Mouse (Mus musculus): ENCODE measurements around the gene Rbms3. TPM values are rescaled to one million over a fixed set of nuclear protein-coding genes. Genes with fewer than 3 reads are reported as not detected.

Rbms3 gene
- polyA plus RNA-seq, 1 experiment from 2014 or later: 44.5 TPM

GRCm38 (mm10) chr9:117029953-117030352 lies 599.8 kb downstream of the Rbms3 start:
- no peak for ATAC-seq (replicated peaks; ENCODE audit: low FRiP score, low read depth)
- Histone ChIP-seq H3K27ac (0 out of 2 replicates have a peak overlapping the region, but pooled peaks have one; percentile 14), H3K4me1 (replicated peaks; ENCODE audit: insufficient read depth, low read length) (no peaks in the 10 kb centered on the region; the same call in none of the 2 replicates), H3K4me2 (ENCODE audit: low read length) (no peak overlapping the region), H3K4me3 (replicated peaks; ENCODE audit: low read depth, low read length) (no peak overlapping the region), H3K27me3 (ENCODE audit: insufficient read depth, low read length) (no peaks in the 10 kb centered on the region), H3K36me3 (ENCODE audit: insufficient read depth, low read length) (no peaks in the 10 kb centered on the region), H3K9ac (ENCODE audit: low read depth, low read length) (no peak overlapping the region), H3K9me3 (replicated peaks; ENCODE audit: low read length) (no peaks in the 10 kb centered on the region)
- 80% methylated on average over 1 of the region's 1 CpGs for WGBS
- peak; percentile 37; the same call in 1 of the 2 replicates for TF ChIP-seq CTCF (IDR thresholded peaks at IDR 0.05; ENCODE audit: low read depth)
- DNase-seq (ENCODE audit: low spot score): no peak

- Histone ChIP-seq H3K36me3 (ENCODE audit: insufficient read depth, low read length) (no peaks in the 10 kb centered on the region), H3K4me1 (replicated peaks; ENCODE audit: insufficient read depth, low read length) (no peaks in the 10 kb centered on the region; the same call in none of the 2 replicates), H3K4me3 (replicated peaks; ENCODE audit: low read depth, low read length) (no peak overlapping the region), H3K27ac (no peak overlapping the region), H3K9ac (ENCODE audit: low read depth, low read length) (no peak overlapping the region), H3K27me3 (ENCODE audit: insufficient read depth, low read length) (no peaks in the 10 kb centered on the region), H3K4me2 (ENCODE audit: low read length) (no peak overlapping the region), H3K9me3 (replicated peaks; ENCODE audit: low read length) (no peaks in the 10 kb centered on the region)
- no peak for DNase-seq (ENCODE audit: low spot score)
- no peak for TF ChIP-seq CTCF (IDR thresholded peaks at IDR 0.05; ENCODE audit: low read depth)
- no peak for ATAC-seq (replicated peaks; ENCODE audit: low FRiP score, low read depth)
- WGBS: 98% methylated on average over 4 of the region's 4 CpGs
Measured at GRCm38 (mm10) chr9:117028586-117028985, 601.1 kb downstream of the Rbms3 start.

GRCm38 (mm10) chr9:117022086-117022485 lies 607.6 kb downstream of the Rbms3 start:
- no peaks in the 10 kb centered on the region for H3K27me3 ChIP-seq (ENCODE audit: insufficient read depth, low read length)
- H3K27ac ChIP-seq: no peak overlapping the region
- H3K4me1 ChIP-seq (replicated peaks; ENCODE audit: insufficient read depth, low read length): peaks cover 14% of the 10 kb centered on the region
- ATAC-seq (replicated peaks; ENCODE audit: low FRiP score, low read depth) (no peak), DNase-seq (ENCODE audit: low spot score) (no peak)
- no peaks in the 10 kb centered on the region for H3K9me3 ChIP-seq (replicated peaks; ENCODE audit: low read length)
- no peak overlapping the region for H3K9ac ChIP-seq (ENCODE audit: low read depth, low read length)
- no peak overlapping the region for H3K4me3 ChIP-seq (replicated peaks; ENCODE audit: low read depth, low read length)
- no peaks in the 10 kb centered on the region for H3K36me3 ChIP-seq (ENCODE audit: insufficient read depth, low read length)
- no peak for TF ChIP-seq CTCF (IDR thresholded peaks at IDR 0.05; ENCODE audit: low read depth)
- H3K4me2 ChIP-seq (ENCODE audit: low read length): no peak overlapping the region
- 77% methylated on average over 6 of the region's 6 CpGs for WGBS

GRCm38 (mm10) chr9:117021506-117021905 lies 608.2 kb downstream of the Rbms3 start:
- no peak overlapping the region for H3K4me2 ChIP-seq (ENCODE audit: low read length)
- H3K4me3 ChIP-seq (replicated peaks; ENCODE audit: low read depth, low read length): no peak overlapping the region
- peaks cover 14% of the 10 kb centered on the region for H3K4me1 ChIP-seq (replicated peaks; ENCODE audit: insufficient read depth, low read length)
- DNase-seq (ENCODE audit: low spot score) (no peak), ATAC-seq (replicated peaks; ENCODE audit: low FRiP score, low read depth) (no peak)
- TF ChIP-seq CTCF (IDR thresholded peaks at IDR 0.05; ENCODE audit: low read depth): no peak
- no peak overlapping the region for H3K9ac ChIP-seq (ENCODE audit: low read depth, low read length)
- 66% methylated on average over 3 of the region's 3 CpGs for WGBS
- H3K36me3 ChIP-seq (ENCODE audit: insufficient read depth, low read length): no peaks in the 10 kb centered on the region
- no peak overlapping the region for H3K27ac ChIP-seq
- H3K9me3 ChIP-seq (replicated peaks; ENCODE audit: low read length): no peaks in the 10 kb centered on the region
- no peaks in the 10 kb centered on the region for H3K27me3 ChIP-seq (ENCODE audit: insufficient read depth, low read length)

- H3K27ac ChIP-seq: no peak overlapping the region
- ATAC-seq (replicated peaks; ENCODE audit: low FRiP score, low read depth) (no peak), DNase-seq (ENCODE audit: low spot score) (no peak)
- no peak overlapping the region for H3K4me2 ChIP-seq (ENCODE audit: low read length)
- H3K9me3 ChIP-seq (replicated peaks; ENCODE audit: low read length): no peaks in the 10 kb centered on the region
- H3K4me1 ChIP-seq (replicated peaks; ENCODE audit: insufficient read depth, low read length): peaks cover 14% of the 10 kb centered on the region
- H3K9ac ChIP-seq (ENCODE audit: low read depth, low read length): no peak overlapping the region
- WGBS: 97% methylated on average over 2 of the region's 2 CpGs
- H3K27me3 ChIP-seq (ENCODE audit: insufficient read depth, low read length): no peaks in the 10 kb centered on the region
- no peaks in the 10 kb centered on the region for H3K36me3 ChIP-seq (ENCODE audit: insufficient read depth, low read length)
- no peak for TF ChIP-seq CTCF (IDR thresholded peaks at IDR 0.05; ENCODE audit: low read depth)
- no peak overlapping the region for H3K4me3 ChIP-seq (replicated peaks; ENCODE audit: low read depth, low read length)
Measured at GRCm38 (mm10) chr9:117020216-117020615, 609.5 kb downstream of the Rbms3 start.

GRCm38 (mm10) chr9:117018741-117019163 lies 611.0 kb downstream of the Rbms3 start:
- peak overlapping the region; percentile 50 for H3K27ac ChIP-seq
- TF ChIP-seq CTCF (IDR thresholded peaks at IDR 0.05; ENCODE audit: low read depth): 0 out of 2 replicates have a peak, but pooled peaks have one; percentile 2
- H3K36me3 ChIP-seq (ENCODE audit: insufficient read depth, low read length): no peaks in the 10 kb centered on the region
- H3K27me3 ChIP-seq (ENCODE audit: insufficient read depth, low read length): no peaks in the 10 kb centered on the region
- peak; percentile 73 for ATAC-seq (replicated peaks; ENCODE audit: low FRiP score, low read depth)
- WGBS: 13% methylated on average over 2 of the region's 2 CpGs
- H3K4me2 ChIP-seq (ENCODE audit: low read length): no peak overlapping the region
- no peak overlapping the region for H3K9ac ChIP-seq (ENCODE audit: low read depth, low read length)
- H3K9me3 ChIP-seq (replicated peaks; ENCODE audit: low read length): no peaks in the 10 kb centered on the region
- no peak overlapping the region for H3K4me3 ChIP-seq (replicated peaks; ENCODE audit: low read depth, low read length)
- peak; percentile 85 for DNase-seq (ENCODE audit: low spot score)
- H3K4me1 ChIP-seq (replicated peaks; ENCODE audit: insufficient read depth, low read length): peaks cover 14% of the 10 kb centered on the region

GRCm38 (mm10) chr9:117018301-117018700 lies 611.4 kb downstream of the Rbms3 start:
- H3K27ac ChIP-seq: peak overlapping the region; percentile 50
- no peak for TF ChIP-seq CTCF (IDR thresholded peaks at IDR 0.05; ENCODE audit: low read depth)
- no peak overlapping the region for H3K4me3 ChIP-seq (replicated peaks; ENCODE audit: low read depth, low read length)
- H3K36me3 ChIP-seq (ENCODE audit: insufficient read depth, low read length): no peaks in the 10 kb centered on the region
- peaks cover 14% of the 10 kb centered on the region for H3K4me1 ChIP-seq (replicated peaks; ENCODE audit: insufficient read depth, low read length)
- no peak overlapping the region for H3K9ac ChIP-seq (ENCODE audit: low read depth, low read length)
- no peaks in the 10 kb centered on the region for H3K9me3 ChIP-seq (replicated peaks; ENCODE audit: low read length)
- no peaks in the 10 kb centered on the region for H3K27me3 ChIP-seq (ENCODE audit: insufficient read depth, low read length)
- WGBS: 53% methylated on average over 12 of the region's 12 CpGs
- no peak overlapping the region for H3K4me2 ChIP-seq (ENCODE audit: low read length)
- ATAC-seq (replicated peaks; ENCODE audit: low FRiP score, low read depth): no peak
- no peak for DNase-seq (ENCODE audit: low spot score)

Data from kidney, postnatal 0 days (tissue).